Mouse (Mus musculus) macrophage (primary cell): Measurements from ENCODE around the gene Smim12. TPM values are rescaled to one million over a fixed set of nuclear protein-coding genes. Genes with fewer than 3 reads are reported as not detected.

Experiments used
- H3K27ac ChIP-seq: fragments of 350-480 bp; formaldehyde crosslinking; 2 replicates; pipeline ENCODE4 v1.9.0; 2021
- H3K36me3 ChIP-seq: fragments of 350-480 bp; formaldehyde crosslinking; 2 replicates; pipeline ENCODE4 v1.9.0; 2021; ENCODE audit errors: inconsistent target
- H3K4me3 ChIP-seq: fragments of 350-480 bp; formaldehyde crosslinking; 2 replicates; pipeline ENCODE4 v1.9.0; 2021; ENCODE audit errors: inconsistent target
- H3K79me2 ChIP-seq: fragments of 350-480 bp; formaldehyde crosslinking; 2 replicates; pipeline ENCODE4 v1.9.0; 2021; ENCODE audit errors: inconsistent target
- WGBS: methylation state at CpG from one replicate; pipeline ENCODE4 v1.1.7; 2026; ENCODE audit warnings: inconsistent platforms; ENCODE audit not compliant: missing documents; 5-methylcytosine and 5-hydroxymethylcytosine counted together
- polyA plus RNA-seq: library from polyadenylated mRNA; stranded (reverse); fragments of 250-400 nt; gene quantifications from 3 replicates; pipeline ENCODE4 v1.2.4, GENCODE M21; 2018; ENCODE audit warnings: inconsistent platforms

The Smim12 gene
- polyA plus RNA-seq, 1 experiment from 2014 or later = 26.3 TPM

DNA sequence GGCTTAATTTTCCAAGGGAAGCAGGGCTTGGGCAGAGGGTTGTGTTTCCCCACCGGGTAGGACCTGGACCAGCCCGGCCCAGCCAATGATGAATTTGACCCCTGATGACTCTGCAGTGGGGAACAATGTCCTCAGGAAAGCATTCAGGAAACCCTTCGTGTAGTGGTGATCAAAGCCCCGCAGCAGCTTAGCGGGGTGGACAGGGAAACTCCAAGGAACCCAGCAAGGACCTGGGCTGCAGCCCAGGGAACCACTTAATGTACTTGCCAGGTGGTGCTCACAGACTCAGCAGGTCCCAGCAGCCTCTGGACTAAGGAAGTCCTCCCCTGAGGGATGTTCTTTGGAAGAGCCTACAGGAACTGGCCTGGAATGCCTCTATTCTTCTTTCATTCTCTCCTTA lies 13.2 kb downstream of the Smim12 start:
- no peak overlapping the region for H3K27ac ChIP-seq
- H3K4me3 ChIP-seq = no peak overlapping the region
- WGBS = 16% methylated on average over 5 of the region's 5 CpGs
- H3K79me2 ChIP-seq = no peaks in the 10 kb centered on the region
- no peaks in the 10 kb centered on the region for H3K36me3 ChIP-seq

DNA sequence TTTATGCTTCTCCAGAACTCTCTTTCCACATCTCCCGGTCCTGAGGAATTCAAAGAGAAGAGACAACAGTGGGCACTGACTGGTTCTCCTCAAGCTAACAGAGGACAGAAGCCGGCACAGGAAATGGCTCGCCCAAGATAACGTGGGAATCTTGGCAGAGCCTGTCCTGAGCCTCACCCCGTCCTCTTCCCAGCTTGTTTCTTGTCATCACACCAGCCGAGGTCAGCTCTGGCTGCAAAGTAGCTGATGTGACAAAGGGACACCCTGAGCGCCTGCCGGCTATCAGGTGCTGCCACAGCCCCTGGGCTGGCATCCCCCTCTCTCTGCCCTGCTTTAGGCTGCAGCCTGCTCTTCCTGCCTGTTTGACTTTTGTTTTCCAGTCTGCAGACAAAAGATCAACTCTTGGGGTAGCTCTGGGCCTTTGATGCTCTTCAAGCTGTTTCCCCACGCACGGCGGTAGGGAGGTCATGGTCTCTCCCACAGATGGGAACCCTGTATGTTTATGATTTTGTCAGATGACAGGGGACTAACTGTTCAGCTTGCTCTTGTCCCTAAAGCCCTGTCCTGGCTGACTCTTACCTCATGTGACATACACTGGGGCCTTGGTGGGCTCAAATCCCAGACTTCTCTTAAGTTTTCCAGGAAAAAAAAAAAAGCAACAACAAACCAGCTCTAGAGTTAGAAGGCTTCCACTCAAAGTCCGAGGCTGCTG lies 14.8 kb downstream of the Smim12 start:
- Histone ChIP-seq H3K27ac (no peak overlapping the region), H3K79me2 (no peaks in the 10 kb centered on the region), H3K4me3 (no peak overlapping the region), H3K36me3 (no peaks in the 10 kb centered on the region)
- 66% methylated on average over 12 of the region's 12 CpGs for WGBS

GRCm38 (mm10) chr4:127261601-127262000 lies 18.0 kb downstream of the Smim12 start:
- Histone ChIP-seq H3K36me3 (no peaks in the 10 kb centered on the region), H3K4me3 (no peak overlapping the region), H3K27ac (no peak overlapping the region), H3K79me2 (no peaks in the 10 kb centered on the region)
- WGBS = 94% methylated on average over 14 of the region's 14 CpGs

GRCm38 (mm10) chr4:127263438-127264182 lies 20.0 kb downstream of the Smim12 start:
- Histone ChIP-seq H3K36me3 (no peaks in the 10 kb centered on the region), H3K79me2 (no peaks in the 10 kb centered on the region), H3K4me3 (no peak overlapping the region), H3K27ac (no peak overlapping the region)
- 53% methylated on average over 19 of the region's 19 CpGs for WGBS

- H3K36me3 ChIP-seq = no peaks in the 10 kb centered on the region
- no peak overlapping the region for H3K4me3 ChIP-seq
- no peaks in the 10 kb centered on the region for H3K79me2 ChIP-seq
- H3K27ac ChIP-seq = no peak overlapping the region
- 57% methylated on average over 5 of the region's 5 CpGs for WGBS
Observed at GRCm38 (mm10) chr4:127264183-127264554, 20.6 kb downstream of the Smim12 start.

- no peaks in the 10 kb centered on the region for H3K79me2 ChIP-seq
- no peak overlapping the region for H3K27ac ChIP-seq
- H3K4me3 ChIP-seq = no peak overlapping the region
- 56% methylated on average over 9 of the region's 9 CpGs for WGBS
- no peaks in the 10 kb centered on the region for H3K36me3 ChIP-seq
Observed at GRCm38 (mm10) chr4:127278451-127279001, 34.9 kb downstream of the Smim12 start.

- H3K4me3 ChIP-seq = no peak overlapping the region
- 83% methylated on average over 9 of the region's 9 CpGs for WGBS
- H3K36me3 ChIP-seq = no peaks in the 10 kb centered on the region
- H3K27ac ChIP-seq = no peak overlapping the region
- H3K79me2 ChIP-seq = no peaks in the 10 kb centered on the region
Observed at GRCm38 (mm10) chr4:127279241-127279640, 35.7 kb downstream of the Smim12 start.

DNA sequence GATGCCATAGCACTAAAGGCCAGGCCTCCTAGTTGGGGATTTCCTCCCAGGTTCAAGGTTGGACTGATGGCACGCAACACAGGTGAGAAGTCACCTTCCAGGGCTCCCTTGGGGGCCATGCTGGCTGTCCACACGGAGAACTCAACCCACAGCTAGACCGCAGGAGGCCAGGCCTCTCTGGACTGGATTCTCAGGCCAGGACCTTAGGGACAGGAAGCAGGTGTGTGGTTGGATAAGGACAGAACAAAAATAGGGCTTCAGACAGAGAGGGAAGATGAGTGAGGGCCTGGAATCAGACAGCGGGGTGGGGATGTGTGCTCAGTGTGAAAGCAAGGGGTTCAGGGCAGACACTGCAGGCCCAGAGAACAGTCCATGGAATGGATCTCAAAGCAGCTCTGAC lies 43.3 kb downstream of the Smim12 start:
- 52% methylated on average over 4 of the region's 4 CpGs for WGBS
- Histone ChIP-seq H3K79me2 (no peaks in the 10 kb centered on the region), H3K4me3 (no peak overlapping the region), H3K27ac (no peak overlapping the region), H3K36me3 (no peaks in the 10 kb centered on the region)

GRCm38 (mm10) chr4:127289039-127289548 lies 45.5 kb downstream of the Smim12 start:
- H3K36me3 ChIP-seq = no peaks in the 10 kb centered on the region
- no peak overlapping the region for H3K4me3 ChIP-seq
- no peaks in the 10 kb centered on the region for H3K79me2 ChIP-seq
- 75% methylated on average over 6 of the region's 6 CpGs for WGBS
- H3K27ac ChIP-seq = no peak overlapping the region

GRCm38 (mm10) chr4:127292631-127293030 lies 49.0 kb downstream of the Smim12 start:
- 90% methylated on average over 4 of the region's 5 CpGs for WGBS
- H3K4me3 ChIP-seq = no peak overlapping the region
- no peaks in the 10 kb centered on the region for H3K36me3 ChIP-seq
- H3K79me2 ChIP-seq = no peaks in the 10 kb centered on the region
- H3K27ac ChIP-seq = no peak overlapping the region

Other genes starting within 250 kb of the Smim12 start
- gene Sfpq, start 222.5 kb upstream of the Smim12 start, polyA plus RNA-seq = 107 to 312 TPM (median 142 TPM) in 3 replicates
- gene Zmym1, start 182.6 kb upstream of the Smim12 start, polyA plus RNA-seq = 4.2 to 5.6 TPM (median 4.4 TPM) in 3 replicates
- gene Zmym6, start 166.4 kb upstream of the Smim12 start, polyA plus RNA-seq = 7.1 to 12.6 TPM (median 10.1 TPM) in 3 replicates
- 16.5 to 26.8 TPM (median 18.8 TPM) in 3 replicates for gene Tmem35b, start 120.1 kb upstream of the Smim12 start, polyA plus RNA-seq
- not detected in 3 replicates for gene Dlgap3, start 74.6 kb upstream of the Smim12 start, polyA plus RNA-seq
- not detected in 3 replicates for gene Gja4, start 70.3 kb downstream of the Smim12 start, polyA plus RNA-seq
- not detected in 3 replicates for gene Gjb3, start 87.1 kb downstream of the Smim12 start, polyA plus RNA-seq
- gene Gjb4, start 110.3 kb downstream of the Smim12 start, polyA plus RNA-seq = not detected in 3 replicates
- gene Gjb5, start 114.4 kb downstream of the Smim12 start, polyA plus RNA-seq = not detected in 3 replicates